In the genomic region with DNA sequence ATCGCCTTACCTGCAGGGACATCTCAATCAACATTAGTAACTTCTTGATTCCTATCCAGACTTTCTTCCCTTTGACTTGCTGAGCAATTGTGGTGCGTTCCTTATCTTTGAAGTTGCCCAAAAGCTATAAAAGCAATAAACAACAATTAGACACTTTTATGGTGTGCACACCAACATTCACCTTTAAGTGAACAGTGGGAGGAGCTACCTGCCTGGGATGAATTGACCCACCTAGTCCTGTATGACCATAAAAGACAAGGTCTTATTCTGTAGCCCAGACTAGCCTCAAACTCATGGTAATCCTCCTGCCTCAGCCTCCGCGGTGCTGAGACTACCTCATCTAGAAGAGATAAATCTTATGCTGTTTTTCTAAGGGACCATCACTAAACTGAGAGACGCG, we compare ENCODE assay signal across 31 mouse cellular contexts. TPM values are rescaled to one million over a fixed set of nuclear protein-coding genes. Genes with fewer than 3 reads are reported as not detected.
"Had no signal": no experiment of that assay in that cellular context is flagged by ENCODE, and none has a peak within 500 bp of the region (broad histone marks: within the 10 kb centered on the region; RNA-seq: fewer than 3 reads in every experiment).

No protein-coding gene starts in this region.

- H3K9me3 ChIP-seq: heart, embryonic 13.5 days; heart, embryonic 15.5 days; hindbrain, embryonic 10.5 days; hindbrain, embryonic 12.5 days; kidney, embryonic 15.5 days; limb, embryonic 10.5 days; limb, embryonic 12.5 days; liver, embryonic 13.5 days; liver, embryonic 15.5 days had no signal

- H3K9ac ChIP-seq: heart, embryonic 13.5 days; heart, embryonic 15.5 days; hindbrain, embryonic 12.5 days; hindbrain, embryonic 14.5 days; kidney, embryonic 15.5 days; limb, embryonic 12.5 days; liver, embryonic 13.5 days; liver, embryonic 15.5 days had no signal

- H3K27ac ChIP-seq: gastrocnemius, adult 2 months; heart, adult 2 months; heart, embryonic 13.5 days; heart, embryonic 15.5 days; hindbrain, embryonic 10.5 days; hindbrain, embryonic 12.5 days; hindbrain, embryonic 14.5 days; kidney, embryonic 15.5 days; kidney, postnatal 0 days; layer of hippocampus, adult 2 months; left cerebral cortex, adult 2 months; limb, embryonic 10.5 days; limb, embryonic 12.5 days; liver, embryonic 13.5 days; liver, embryonic 15.5 days had no signal

- H3K4me1 ChIP-seq: heart, embryonic 13.5 days; heart, embryonic 15.5 days; hindbrain, embryonic 12.5 days; kidney, embryonic 15.5 days; limb, embryonic 12.5 days; liver, embryonic 13.5 days; liver, embryonic 15.5 days had no signal

- DNase-seq: gastrocnemius, adult 2 months; gastrocnemius, postnatal 10 days; gastrocnemius, postnatal 25 days; heart, adult 2 months; heart, postnatal 14 days; heart, postnatal 4 days; kidney, adult 11 months; kidney, adult 2 months; kidney, adult 9 months; kidney, postnatal 14 days; kidney, postnatal 36 days; liver; liver, embryonic 13.5 days had no signal

- ATAC-seq: hindbrain, embryonic 16.5 days; inflammation-experienced regulatory T-cells, adult 6 months had no signal

- H3K4me3 ChIP-seq: gastrocnemius, adult 2 months; heart, adult 2 months; heart, embryonic 13.5 days; heart, embryonic 15.5 days; hindbrain, embryonic 10.5 days; hindbrain, embryonic 12.5 days; kidney, embryonic 15.5 days; layer of hippocampus, adult 2 months; left cerebral cortex, adult 2 months; limb, embryonic 10.5 days; limb, embryonic 12.5 days; liver, embryonic 13.5 days; liver, embryonic 15.5 days had no signal

- H3K27me3 ChIP-seq: heart, embryonic 13.5 days; heart, embryonic 15.5 days; hindbrain, embryonic 12.5 days; kidney, embryonic 15.5 days; limb, embryonic 12.5 days; liver, embryonic 13.5 days; liver, embryonic 15.5 days had no signal

- H3K4me2 ChIP-seq: heart, embryonic 11.5 days; heart, embryonic 13.5 days; heart, embryonic 15.5 days; hindbrain, embryonic 12.5 days; hindbrain, embryonic 14.5 days; kidney, embryonic 15.5 days; limb, embryonic 12.5 days; liver, embryonic 11.5 days; liver, embryonic 13.5 days; liver, embryonic 15.5 days had no signal

RNA-seq across cellular contexts. Expression of gene Wnt3, which starts 53.3 kb away (rescaled TPM):
- total RNA-seq: gastrocnemius, postnatal 25 days; granulocyte monocyte progenitor cell, adult 5-6 weeks; heart, adult 2 months; heart, postnatal 14 days; heart, postnatal 4 days had no signal
- polyA plus RNA-seq: heart, adult 2 months; heart, embryonic 13.5 days; heart, postnatal 0 days; kidney, adult 2 months; liver, embryonic 15.5 days had no signal
